Comparison of ENCODE assay signal across 8 mouse cellular contexts in the genomic region with DNA sequence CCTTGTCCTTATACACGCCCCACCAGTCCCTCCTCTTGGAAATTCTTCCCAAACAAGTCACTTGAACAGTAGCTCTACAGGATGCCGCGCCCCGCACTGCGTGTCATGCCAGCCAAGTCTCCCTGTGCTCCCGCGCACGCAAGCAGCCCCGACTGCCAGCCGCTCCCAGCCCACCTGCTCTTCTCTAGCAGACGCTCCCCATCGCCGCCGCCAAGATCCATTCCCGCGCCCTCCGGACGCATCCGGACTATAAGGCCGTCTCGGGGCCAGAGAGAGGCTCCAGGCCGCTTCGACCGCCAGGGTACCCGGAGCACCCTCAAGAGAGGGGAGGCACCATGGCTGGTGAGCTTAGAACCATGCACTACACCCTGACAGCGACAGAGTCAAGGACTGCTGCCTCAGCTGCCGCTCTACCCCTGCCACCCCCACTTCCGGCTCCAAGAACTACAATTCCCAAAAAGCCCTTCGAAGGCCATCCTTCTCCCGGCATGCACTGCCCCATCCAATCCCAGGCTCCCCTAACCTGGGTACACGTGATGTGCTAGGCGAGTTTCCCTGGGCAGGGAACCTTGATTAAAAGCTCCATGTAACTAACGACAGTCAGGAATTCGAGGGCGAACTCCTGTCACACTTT. TPM values are rescaled to one million over a fixed set of nuclear protein-coding genes. Genes with fewer than 3 reads are reported as not detected.
DNase-seq lines count a peak whose midpoint lies in the region; ATAC-seq lines count a peak whose summit lies in the region.

No protein-coding gene starts in this region.

- peaks cover 63% of the 10 kb centered on the region for H3K79me2 ChIP-seq in macrophage (ENCODE audit: inconsistent target)

- H3K9me3 ChIP-seq in hindbrain, embryonic 16.5 days (ENCODE audit: control insufficient read depth, low read length) = no peaks in the 10 kb centered on the region

- peak overlapping the region; percentile 73 for H3K4me2 ChIP-seq in hindbrain, embryonic 16.5 days (ENCODE audit: low read length)

- peak overlapping the region; percentile 68 for H3K4me3 ChIP-seq in hindbrain, embryonic 16.5 days (ENCODE audit: low read length)
- peak overlapping the region; percentile 62 for H3K4me3 ChIP-seq in macrophage (ENCODE audit: inconsistent target)

- H3K27ac ChIP-seq in hindbrain, embryonic 16.5 days (ENCODE audit: low read depth, low read length) = peak overlapping the region; percentile 87
- H3K27ac ChIP-seq in macrophage = peak overlapping the region; percentile 47

- peaks cover 15% of the 10 kb centered on the region for H3K4me1 ChIP-seq in hindbrain, embryonic 16.5 days (ENCODE audit: control insufficient read depth, insufficient read depth, low read depth, low read length)

- H3K36me3 ChIP-seq in hindbrain, embryonic 16.5 days (ENCODE audit: control insufficient read depth, insufficient read depth, low read length) = no peaks in the 10 kb centered on the region
- H3K36me3 ChIP-seq in macrophage (ENCODE audit: inconsistent target) = no peaks in the 10 kb centered on the region

- 0% methylated on average over 35 of the region's 35 CpGs for WGBS in hindbrain, embryonic 16.5 days
- WGBS in macrophage (ENCODE audit: missing documents) = 1% methylated on average over 35 of the region's 35 CpGs

- peak overlapping the region; percentile 87 for H3K9ac ChIP-seq in hindbrain, embryonic 16.5 days (ENCODE audit: low read depth, low read length)

- peak; percentile 99 for ATAC-seq in hindbrain, embryonic 16.5 days

- H3K27me3 ChIP-seq in hindbrain, embryonic 16.5 days (replicated peaks; ENCODE audit: control insufficient read depth, insufficient read depth, low read length) = no peaks in the 10 kb centered on the region

- DNase-seq in WW6 (ENCODE audit: low read depth, low spot score) = peak; percentile 80
- peak; percentile 55 to 79 for DNase-seq in cerebellum, postnatal 4 days (ENCODE audit: low spot score in 2 of 2)
- peak; percentile 93 for DNase-seq in gastrocnemius, adult 18-20 months (ENCODE audit: low spot score)
- DNase-seq in left cerebral cortex, adult 18-20 months (ENCODE audit: low spot score in 2 of 2) = peak; percentile 89 to 93
- DNase-seq in right cerebral cortex, adult 18-20 months = peak; percentile 96
- DNase-seq in urinary bladder, postnatal 10 days (ENCODE audit: low spot score) = peak; percentile 38

RNA-seq across cellular contexts. Expression of gene Fyttd1, which starts 9.3 kb away (rescaled TPM):
- 10 to 100 TPM; 85.6 to 97.9 TPM for total RNA-seq in gastrocnemius, adult 18-20 months (2021)
- polyA plus RNA-seq in hindbrain, embryonic 16.5 days (2015; fragmentation: Nextera tagmentation; extraction: Ambion mirVana) = 103 and 104 TPM in 2 replicates
- total RNA-seq in left cerebral cortex, adult 18-20 months (2021) = 100 to 1,000 TPM; 110 to 118 TPM
- 100 to 1,000 TPM in 3 of 26 experiments, 10 to 100 TPM in 23; 27.1 to 130 (median 68.4) TPM for total RNA-seq in macrophage (2018; cell fraction: chromatin; rRNA removed)
- total RNA-seq in macrophage (2018; cell fraction: cytosol; rRNA removed) = 10 to 100 TPM; 19.7 to 50.0 (median 25.7) TPM
- total RNA-seq in macrophage (2018; cell fraction: nucleus; rRNA removed) = 10 to 100 TPM; 18.1 to 97.0 (median 42.0) TPM
- polyA plus RNA-seq in macrophage (2018) = 25.9 to 31.3 TPM (median 28.1 TPM) in 3 replicates

RNA-seq across cellular contexts. Expression of gene Rubcn, which starts 9.5 kb away (rescaled TPM):
- 10 to 100 TPM; 22.5 to 24.8 TPM for total RNA-seq in gastrocnemius, adult 18-20 months (2021)
- polyA plus RNA-seq in hindbrain, embryonic 16.5 days (2015; fragmentation: Nextera tagmentation; extraction: Ambion mirVana) = 35.3 and 42.6 TPM in 2 replicates
- total RNA-seq in left cerebral cortex, adult 18-20 months (2021) = 10 to 100 TPM; 70.2 to 71.9 TPM
- 10 to 100 TPM in 24 of 26 experiments, 1 to 10 TPM in 2; 7.0 to 97.8 (median 46.3) TPM for total RNA-seq in macrophage (2018; cell fraction: chromatin; rRNA removed)
- total RNA-seq in macrophage (2018; cell fraction: cytosol; rRNA removed) = 10 to 100 TPM; 14.3 to 42.4 (median 30.2) TPM
- total RNA-seq in macrophage (2018; cell fraction: nucleus; rRNA removed) = 10 to 100 TPM; 13.2 to 63.0 (median 33.8) TPM
- 18.4 to 30.2 TPM (median 22.9 TPM) in 3 replicates for polyA plus RNA-seq in macrophage (2018)

RNA-seq across cellular contexts. Expression of gene Lrch3, which starts 45.9 kb away (rescaled TPM):
- 10 to 100 TPM; 13.2 to 14.5 TPM for total RNA-seq in gastrocnemius, adult 18-20 months (2021)
- polyA plus RNA-seq in hindbrain, embryonic 16.5 days (2015; fragmentation: Nextera tagmentation; extraction: Ambion mirVana) = 25.7 and 33.6 TPM in 2 replicates
- 10 to 100 TPM; 36.3 to 40.1 TPM for total RNA-seq in left cerebral cortex, adult 18-20 months (2021)
- total RNA-seq in macrophage (2018; cell fraction: chromatin; rRNA removed) = 100 to 1,000 TPM; 113 to 168 (median 140) TPM
- total RNA-seq in macrophage (2018; cell fraction: cytosol; rRNA removed) = 10 to 100 TPM; 29.2 to 49.2 (median 39.1) TPM
- total RNA-seq in macrophage (2018; cell fraction: nucleus; rRNA removed) = 100 to 1,000 TPM in 11 of 26 experiments, 10 to 100 TPM in 15; 70.2 to 163 (median 92.7) TPM
- polyA plus RNA-seq in macrophage (2018) = 24.7 to 33.3 TPM (median 25.8 TPM) in 3 replicates

RNA-seq across cellular contexts. Expression of gene Smbd1, which starts 57.8 kb away (rescaled TPM):
- total RNA-seq in gastrocnemius, adult 18-20 months (2021) = not detected
- not detected in 2 replicates for polyA plus RNA-seq in hindbrain, embryonic 16.5 days (2015; fragmentation: Nextera tagmentation; extraction: Ambion mirVana)
- total RNA-seq in left cerebral cortex, adult 18-20 months (2021) = not detected
- not detected for total RNA-seq in macrophage (2018; cell fraction: chromatin; rRNA removed)
- not detected for total RNA-seq in macrophage (2018; cell fraction: cytosol; rRNA removed)
- total RNA-seq in macrophage (2018; cell fraction: nucleus; rRNA removed) = not detected
- polyA plus RNA-seq in macrophage (2018) = not detected in 3 replicates

Comparison
In these comparisons a context has a peak if more than half of its experiments do, and no peak if none do; other contexts are left out.
1. Peak in every context shown above with its lines: DNase-seq, ATAC-seq, H3K4me3 ChIP-seq and H3K27ac ChIP-seq.
2. DNase-seq: peak in every context shown above with its lines; median percentile 96 in right cerebral cortex, adult 18-20 months; 93 in gastrocnemius, adult 18-20 months; 91 in left cerebral cortex, adult 18-20 months; 80 in WW6; 67 in cerebellum, postnatal 4 days; 38 in urinary bladder, postnatal 10 days.